Comparison of ENCODE assay signal across 28 mouse cellular contexts in genomic region chr4:104106299-104106698, GRCm38 (mm10).
DNase-seq lines count a peak whose midpoint lies in the region; ATAC-seq and TF ChIP-seq lines count a peak whose summit lies in the region.
"Had no signal": no experiment of that assay in that cellular context is flagged by ENCODE, and none has a peak within 500 bp of the region (broad histone marks: within the 10 kb centered on the region; RNA-seq: fewer than 3 reads in every experiment).

No protein-coding gene starts in this region.

- no peak for TF ChIP-seq CTCF in brain, embryonic 14.5 days (IDR thresholded peaks at IDR 0.05; ENCODE audit: borderline replicate concordance, extremely low read depth, insufficient read depth, insufficient read length)

- no peaks in the 10 kb centered on the region for H3K27me3 ChIP-seq in midbrain, embryonic 14.5 days (ENCODE audit: control insufficient read depth, insufficient read depth, low read length)
- no peaks in the 10 kb centered on the region for H3K27me3 ChIP-seq in midbrain, embryonic 11.5 days (ENCODE audit: control insufficient read depth, insufficient read depth, low read length)
- H3K27me3 ChIP-seq in embryonic facial prominence, embryonic 10.5 days (replicated peaks; ENCODE audit: low read depth, poor library complexity, severe bottlenecking) = no peaks in the 10 kb centered on the region
- H3K27me3 ChIP-seq in limb, embryonic 14.5 days (ENCODE audit: control insufficient read depth, insufficient read depth, low read length) = no peaks in the 10 kb centered on the region
- H3K27me3 ChIP-seq: forebrain, embryonic 13.5 days; hindbrain, embryonic 13.5 days; lung, embryonic 15.5 days; neural tube, embryonic 12.5 days had no signal

- H3K9me3 ChIP-seq in midbrain, embryonic 14.5 days (ENCODE audit: control insufficient read depth, low read length) = no peaks in the 10 kb centered on the region
- H3K9me3 ChIP-seq in midbrain, embryonic 11.5 days (ENCODE audit: control insufficient read depth, low read length) = no peaks in the 10 kb centered on the region
- H3K9me3 ChIP-seq in embryonic facial prominence, embryonic 10.5 days = no peaks in the 10 kb centered on the region
- H3K9me3 ChIP-seq in limb, embryonic 14.5 days (ENCODE audit: control insufficient read depth, low read length) = no peaks in the 10 kb centered on the region
- H3K9me3 ChIP-seq: forebrain, embryonic 13.5 days; hindbrain, embryonic 13.5 days; lung, embryonic 15.5 days; neural tube, embryonic 12.5 days had no signal

- no peak overlapping the region for H3K4me3 ChIP-seq in midbrain, embryonic 14.5 days (replicated peaks; ENCODE audit: low read depth, low read length)
- H3K4me3 ChIP-seq in midbrain, embryonic 11.5 days (ENCODE audit: low read depth, low read length) = no peak overlapping the region
- no peak overlapping the region for H3K4me3 ChIP-seq in embryonic facial prominence, embryonic 10.5 days
- H3K4me3 ChIP-seq in limb, embryonic 14.5 days (replicated peaks; ENCODE audit: low read length) = no peak overlapping the region
- H3K4me3 ChIP-seq: forebrain, embryonic 13.5 days; gastrocnemius, adult 2 months; hindbrain, embryonic 13.5 days; lung, embryonic 15.5 days; myocyte; neural tube, embryonic 12.5 days had no signal

- no peak overlapping the region for H3K27ac ChIP-seq in midbrain, embryonic 14.5 days (replicated peaks; ENCODE audit: low read depth, low read length)
- no peak overlapping the region for H3K27ac ChIP-seq in midbrain, embryonic 11.5 days (ENCODE audit: low read depth, low read length)
- H3K27ac ChIP-seq in embryonic facial prominence, embryonic 10.5 days (replicated peaks) = no peak overlapping the region
- H3K27ac ChIP-seq in limb, embryonic 14.5 days (replicated peaks; ENCODE audit: low read depth, low read length) = no peak overlapping the region
- H3K27ac ChIP-seq: forebrain, embryonic 13.5 days; gastrocnemius, adult 2 months; hindbrain, embryonic 13.5 days; lung, embryonic 15.5 days; neural tube, embryonic 12.5 days had no signal

- no peak for TF ChIP-seq POLR2A in brain, embryonic 14.5 days (IDR thresholded peaks at IDR 0.05; ENCODE audit: borderline replicate concordance, extremely low read depth, insufficient read depth, insufficient read length, poor library complexity, severe bottlenecking)
- TF ChIP-seq POLR2A in limb, embryonic 14.5 days (IDR thresholded peaks at IDR 0.05; ENCODE audit: borderline replicate concordance, extremely low read depth, insufficient read depth, insufficient read length) = no peak

- DNase-seq in midbrain, embryonic 14.5 days = peak; percentile 24
- no peak for DNase-seq in midbrain, embryonic 11.5 days (ENCODE audit: low spot score, missing footprints)
- DNase-seq in brain, embryonic 14.5 days (ENCODE audit: low read depth) = peak; percentile 31
- peak; percentile 11 for DNase-seq in embryonic facial prominence, embryonic 10.5 days (ENCODE audit: low spot score)
- peak; percentile 27 for DNase-seq in limb, embryonic 14.5 days (ENCODE audit: low spot score)
- no peak for DNase-seq in left cerebral cortex, postnatal 10 days (ENCODE audit: extremely low spot score in 1 of 2, low spot score in 2 of 2)
- no peak for DNase-seq in kidney, postnatal 25 days
- DNase-seq: adrenal gland, adult 8-10 months; B cell, adult 2 months; cerebellum, adult 11 months; cerebellum, postnatal 10 days; gastrocnemius, adult 2 months; gastrocnemius, postnatal 36 days; heart, adult 18-20 months; heart, postnatal 36 days; kidney, adult 8-10 months; layer of hippocampus, postnatal 36 days; thymus, postnatal 4 days had no signal

- intact Hi-C loops in left cerebral cortex, postnatal 10 days (cut with DNase I) = no loop called here

- H3K36me3 ChIP-seq in midbrain, embryonic 14.5 days (ENCODE audit: control insufficient read depth, insufficient read depth, low read length) = no peaks in the 10 kb centered on the region
- H3K36me3 ChIP-seq in midbrain, embryonic 11.5 days (ENCODE audit: control insufficient read depth, insufficient read depth, low read length) = no peaks in the 10 kb centered on the region
- H3K36me3 ChIP-seq in embryonic facial prominence, embryonic 10.5 days (replicated peaks) = no peaks in the 10 kb centered on the region
- H3K36me3 ChIP-seq in limb, embryonic 14.5 days (ENCODE audit: control insufficient read depth, insufficient read depth, low read length) = no peaks in the 10 kb centered on the region
- H3K36me3 ChIP-seq: hindbrain, embryonic 13.5 days; lung, embryonic 15.5 days; neural tube, embryonic 12.5 days had no signal

- H3K9ac ChIP-seq in midbrain, embryonic 14.5 days (replicated peaks; ENCODE audit: low read length) = no peak overlapping the region
- H3K9ac ChIP-seq in midbrain, embryonic 11.5 days (ENCODE audit: low read length) = no peak overlapping the region
- no peak overlapping the region for H3K9ac ChIP-seq in limb, embryonic 14.5 days (ENCODE audit: low read depth, low read length, severe bottlenecking)
- H3K9ac ChIP-seq: forebrain, embryonic 13.5 days; hindbrain, embryonic 13.5 days; lung, embryonic 15.5 days; neural tube, embryonic 12.5 days had no signal

- no peak for ATAC-seq in midbrain, embryonic 14.5 days (ENCODE audit: low FRiP score, low TSS enrichment)
- no peak for ATAC-seq in midbrain, embryonic 11.5 days (ENCODE audit: low FRiP score)
- no peak; the same call in 1 of the 2 replicates for ATAC-seq in limb, embryonic 14.5 days (ENCODE audit: low FRiP score, low read depth)
- ATAC-seq: activated CD4-positive, CD25-positive, alpha-beta regulatory T cell, adult 4 months; forebrain, embryonic 13.5 days; intestine, embryonic 16.5 days; midbrain, embryonic 16.5 days had no signal

- no peak overlapping the region for H3K4me2 ChIP-seq in midbrain, embryonic 14.5 days (ENCODE audit: low read length)
- no peak overlapping the region for H3K4me2 ChIP-seq in midbrain, embryonic 11.5 days
- no peak overlapping the region for H3K4me2 ChIP-seq in limb, embryonic 14.5 days (replicated peaks; ENCODE audit: low read depth, low read length, severe bottlenecking)
- H3K4me2 ChIP-seq: forebrain, embryonic 13.5 days; heart, embryonic 11.5 days; hindbrain, embryonic 13.5 days; liver, embryonic 11.5 days; lung, embryonic 15.5 days; neural tube, embryonic 12.5 days had no signal

- WGBS in midbrain, embryonic 14.5 days = 78% methylated on average over 6 of the region's 6 CpGs
- 70% methylated on average over 6 of the region's 6 CpGs for WGBS in midbrain, embryonic 11.5 days
- 54% methylated on average over 6 of the region's 6 CpGs for WGBS in embryonic facial prominence, embryonic 10.5 days
- 33% methylated on average over 6 of the region's 6 CpGs for WGBS in limb, embryonic 14.5 days

- H3K4me1 ChIP-seq in midbrain, embryonic 14.5 days (ENCODE audit: control insufficient read depth, insufficient read depth, low read length) = no peaks in the 10 kb centered on the region
- no peaks in the 10 kb centered on the region for H3K4me1 ChIP-seq in midbrain, embryonic 11.5 days (ENCODE audit: control insufficient read depth, insufficient read depth, low read length)
- H3K4me1 ChIP-seq in embryonic facial prominence, embryonic 10.5 days = no peaks in the 10 kb centered on the region
- no peaks in the 10 kb centered on the region for H3K4me1 ChIP-seq in limb, embryonic 14.5 days (ENCODE audit: control insufficient read depth, insufficient read depth, low read length)
- H3K4me1 ChIP-seq: forebrain, embryonic 13.5 days; hindbrain, embryonic 13.5 days; lung, embryonic 15.5 days; neural tube, embryonic 12.5 days had no signal

Comparison
In these comparisons a context has a peak if more than half of its experiments do, and no peak if none do; other contexts are left out.
1. DNase-seq: peak in midbrain, embryonic 14.5 days (single experiment), brain, embryonic 14.5 days (single experiment), embryonic facial prominence, embryonic 10.5 days (single experiment) and limb, embryonic 14.5 days (single experiment); none in midbrain, embryonic 11.5 days (single experiment), left cerebral cortex, postnatal 10 days (0 of 2) and kidney, postnatal 25 days (0 of 2).